Mouse (Mus musculus) liver, postnatal 0 days (tissue): ENCODE measurements around the gene Capn5. TPM values are rescaled to one million over a fixed set of nuclear protein-coding genes. Genes with fewer than 3 reads are reported as not detected.
A peak's percentile ranks its signal among the peaks of the same experiment; 100 is the strongest.

Source experiments
- ATAC-seq: fragments of 200-750 bp; cut with Nextera tagmentation; 2 replicates; pipeline ENCODE4 v1.8.0; 2017; ENCODE audit warnings: mild to moderate bottlenecking, moderate library complexity
- DNase-seq: peaks from one replicate; pipeline ENCODE4 v3.0.0-alpha.2; 2016
- H3K27ac ChIP-seq: fragments of 300-500 bp; sonication (generic); 2 replicates; pipeline ENCODE4 v1.5.1; 2014; ENCODE audit warnings: antibody characterized with exemption, moderate library complexity, mild to moderate bottlenecking, low read depth
- H3K27me3 ChIP-seq: fragments of 300-500 bp; sonication (generic); 2 replicates; pipeline ENCODE4 v1.6.1; 2014; ENCODE audit warnings: low read length, control low read depth, mixed read lengths; ENCODE audit not compliant: insufficient read depth
- H3K36me3 ChIP-seq: fragments of 300-500 bp; sonication (generic); replicated peaks from 2 replicates; pipeline ENCODE4 v1.6.1; 2014; ENCODE audit warnings: mild to moderate bottlenecking, control low read depth, low read length, moderate library complexity, mixed read lengths; ENCODE audit not compliant: insufficient read depth
- H3K4me1 ChIP-seq: fragments of 300-500 bp; sonication (generic); 2 replicates; pipeline ENCODE4 v1.6.1; 2014; ENCODE audit warnings: antibody characterized with exemption, mild to moderate bottlenecking, control low read depth; ENCODE audit not compliant: insufficient read depth
- H3K4me2 ChIP-seq: fragments of 300-500 bp; sonication (generic); 2 replicates; pipeline ENCODE4 v1.6.1; 2014; ENCODE audit warnings: low read depth, mild to moderate bottlenecking, low read length, moderate library complexity, mixed read lengths
- H3K4me3 ChIP-seq: fragments of 300-500 bp; sonication (generic); 2 replicates; pipeline ENCODE4 v1.5.1; 2014; ENCODE audit warnings: low read depth, low read length
- H3K9ac ChIP-seq: fragments of 300-500 bp; sonication (generic); replicated peaks from 2 replicates; pipeline ENCODE4 v1.6.1; 2014; ENCODE audit warnings: mild to moderate bottlenecking, moderate library complexity
- H3K9me3 ChIP-seq: fragments of 300-500 bp; sonication (generic); 2 replicates; pipeline ENCODE4 v1.6.1; 2016; ENCODE audit warnings: mild to moderate bottlenecking, control low read depth, low read length, mixed read lengths
- CTCF ChIP-seq: sonication (generic); IDR thresholded peaks from 2 replicates; pipeline ENCODE4 v1.5.1; 2016; ENCODE audit warnings: antibody characterized with exemption, low read depth
- EP300 ChIP-seq: IDR thresholded peaks from 2 replicates; pipeline ENCODE4 v1.6.1; 2016; ENCODE audit warnings: antibody characterized with exemption, low read depth, mild to moderate bottlenecking
- WGBS: fragments of 180-500 bp; shearing (Covaris S2); extraction: QIAGEN DNeasy Blood & Tissue Kit; methylation state at CpG from one replicate; pipeline ENCODE4 v1.1.7; 2014; ENCODE audit not compliant: insufficient replicate concordance; 5-methylcytosine and 5-hydroxymethylcytosine counted together
- polyA plus RNA-seq: library from polyadenylated mRNA; unstranded; fragments of >200 nt; fragmentation: Nextera tagmentation; extraction: Ambion mirVana; gene quantifications from 2 replicates; pipeline ENCODE4 v1.2.1, GENCODE M21; 2015

The Capn5 gene
- polyA plus RNA-seq, 1 experiment from 2014 or later = 4.4 TPM

DNA sequence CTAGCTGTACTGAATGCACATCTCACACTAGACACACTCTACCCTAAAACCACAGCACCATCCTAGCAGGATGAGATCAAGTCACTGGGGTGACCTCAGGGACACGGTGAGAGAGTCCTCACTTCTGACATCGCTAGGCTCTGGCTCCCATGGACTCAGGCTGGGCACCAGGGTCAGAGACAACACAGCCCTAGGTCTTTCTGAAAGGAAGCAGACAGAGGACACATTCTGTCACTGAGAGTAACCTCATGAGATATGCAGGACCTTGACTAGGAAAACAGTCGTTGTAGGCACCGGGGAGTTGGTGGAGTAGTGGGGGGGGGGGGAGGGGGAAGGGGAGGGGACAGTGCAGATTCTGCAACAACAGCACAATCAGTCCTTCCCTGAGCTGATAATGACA, 4.7 kb downstream of the Capn5 start:
- H3K9me3 ChIP-seq = no peaks in the 10 kb centered on the region
- H3K27me3 ChIP-seq = no peaks in the 10 kb centered on the region
- TF ChIP-seq CTCF (no peak), EP300 (no peak)
- H3K4me1 ChIP-seq = peaks cover 65% of the 10 kb centered on the region
- H3K4me3 ChIP-seq = no peak overlapping the region
- no peak for ATAC-seq
- no peak for DNase-seq
- no peak overlapping the region for H3K4me2 ChIP-seq
- H3K9ac ChIP-seq = no peak overlapping the region
- peak overlapping the region; percentile 62; the same call in 1 of the 2 replicates for H3K27ac ChIP-seq
- H3K36me3 ChIP-seq = no peaks in the 10 kb centered on the region
- 14% methylated on average over 4 of the region's 4 CpGs for WGBS

DNA sequence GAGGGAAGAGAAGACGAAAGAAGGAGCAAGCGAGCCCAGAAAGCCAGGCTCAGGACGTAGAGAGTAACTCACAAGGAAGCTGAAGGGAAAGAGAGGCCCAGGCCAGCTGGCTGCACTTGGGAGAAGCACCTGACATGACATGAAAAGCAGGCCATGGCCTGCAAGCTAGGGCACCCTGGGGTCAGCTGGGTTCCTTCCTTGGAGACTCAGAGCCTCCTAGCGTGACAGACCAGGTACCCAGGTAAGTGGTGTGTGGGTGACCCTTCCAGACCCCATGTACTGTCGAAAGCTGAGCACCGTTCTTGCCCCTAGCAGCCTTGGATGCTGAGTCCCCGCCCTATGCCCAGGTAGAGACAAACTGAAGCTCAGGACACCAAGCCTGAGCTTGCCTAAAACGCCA, 5.4 kb downstream of the Capn5 start:
- peak overlapping the region; percentile 34; the same call in 1 of the 2 replicates for H3K9ac ChIP-seq
- peaks cover 62% of the 10 kb centered on the region for H3K4me1 ChIP-seq
- no peaks in the 10 kb centered on the region for H3K27me3 ChIP-seq
- H3K9me3 ChIP-seq = no peaks in the 10 kb centered on the region
- H3K4me2 ChIP-seq = no peak overlapping the region; the same call in 1 of the 2 replicates
- no peak for ATAC-seq
- no peak overlapping the region for H3K27ac ChIP-seq
- TF ChIP-seq CTCF (no peak), EP300 (no peak)
- no peaks in the 10 kb centered on the region for H3K36me3 ChIP-seq
- WGBS = 87% methylated on average over 8 of the region's 8 CpGs
- H3K4me3 ChIP-seq = no peak overlapping the region
- no peak for DNase-seq

DNA sequence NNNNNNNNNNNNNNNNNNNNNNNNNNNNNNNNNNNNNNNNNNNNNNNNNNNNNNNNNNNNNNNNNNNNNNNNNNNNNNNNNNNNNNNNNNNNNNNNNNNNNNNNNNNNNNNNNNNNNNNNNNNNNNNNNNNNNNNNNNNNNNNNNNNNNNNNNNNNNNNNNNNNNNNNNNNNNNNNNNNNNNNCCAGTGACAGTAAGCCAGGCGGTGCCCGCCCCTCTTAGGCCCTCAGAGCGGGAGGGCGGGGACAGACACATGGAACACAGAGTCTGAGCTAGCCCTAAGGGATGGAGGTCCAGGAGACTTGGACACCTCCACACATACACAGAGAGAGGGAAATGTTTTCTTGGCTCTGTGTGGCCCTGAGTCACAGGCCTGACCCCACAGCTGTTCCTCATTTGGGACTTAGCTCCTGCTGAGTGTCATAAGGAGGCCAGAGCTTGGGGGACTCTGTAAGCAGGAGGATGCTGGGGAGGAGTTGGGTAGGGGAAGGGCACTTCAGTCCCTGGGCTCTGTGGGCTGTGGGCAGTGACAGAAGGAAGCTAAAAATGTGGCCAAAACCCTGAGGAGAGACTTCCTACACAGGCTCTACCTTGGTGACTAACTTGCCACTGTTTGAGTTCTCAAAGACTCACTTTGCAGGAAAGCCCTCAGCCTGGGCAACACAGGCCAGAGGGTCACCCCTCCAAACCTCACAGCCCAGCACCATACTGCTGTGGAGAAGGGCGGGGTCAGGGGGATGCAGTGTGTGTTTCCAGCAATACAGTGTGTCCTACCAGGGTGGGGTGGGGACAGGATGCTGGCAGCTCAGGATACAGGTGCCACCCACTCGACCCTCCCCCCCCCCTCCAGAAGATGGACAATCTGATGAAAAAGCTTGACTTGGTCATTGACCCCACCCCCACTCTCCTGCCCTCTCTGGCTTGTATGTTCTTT, 6.7 kb downstream of the Capn5 start:
- Histone ChIP-seq H3K27me3 (no peaks in the 10 kb centered on the region), H3K4me1 (peaks cover 51% of the 10 kb centered on the region), H3K4me2 (peak overlapping the region; percentile 55), H3K9me3 (no peaks in the 10 kb centered on the region), H3K27ac (peak overlapping the region; percentile 84), H3K9ac (peak overlapping the region; percentile 36; the same call in 1 of the 2 replicates), H3K4me3 (peak overlapping the region; percentile 8; the same call in 1 of the 2 replicates), H3K36me3 (no peaks in the 10 kb centered on the region)
- no peak for TF ChIP-seq EP300
- TF ChIP-seq CTCF = no peak
- ATAC-seq (peak; percentile 75), DNase-seq (peak; percentile 75)
- WGBS = 45% methylated on average over 6 of the region's 6 CpGs

DNA sequence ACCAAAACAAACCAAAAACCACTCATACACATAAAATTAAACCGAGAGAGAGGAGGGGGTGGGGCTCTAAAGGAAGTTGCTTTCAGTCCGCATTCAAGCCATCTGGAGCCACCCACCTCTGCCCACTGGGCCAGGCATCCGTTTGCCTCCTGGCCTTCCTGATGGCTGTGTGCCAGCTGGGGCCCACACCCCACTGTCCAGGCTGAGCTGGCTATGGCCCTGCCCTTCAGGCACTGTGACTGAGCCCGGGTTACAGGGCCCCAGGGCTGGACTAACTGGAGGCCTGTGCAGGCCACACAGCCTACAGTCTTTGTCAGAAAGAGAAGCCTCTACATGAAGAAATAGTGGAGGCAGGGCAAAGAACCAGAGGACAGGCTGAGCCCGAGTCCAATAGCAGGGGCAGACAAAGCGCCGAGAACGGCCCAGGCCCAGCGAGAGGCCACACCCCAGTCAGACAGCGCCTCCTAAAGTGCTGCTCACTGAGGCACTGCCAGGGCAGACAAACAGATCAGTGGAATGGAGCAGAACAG, 13.0 kb downstream of the Capn5 start:
- Histone ChIP-seq H3K36me3 (no peaks in the 10 kb centered on the region), H3K4me1 (peaks cover 42% of the 10 kb centered on the region), H3K4me2 (peak overlapping the region; percentile 55), H3K4me3 (no peak overlapping the region), H3K27ac (peak overlapping the region; percentile 76), H3K27me3 (no peaks in the 10 kb centered on the region), H3K9ac (peak overlapping the region; percentile 60), H3K9me3 (no peaks in the 10 kb centered on the region)
- WGBS = 33% methylated on average over 10 of the region's 10 CpGs
- TF ChIP-seq CTCF = peak; percentile 63
- no peak for TF ChIP-seq EP300
- ATAC-seq (peak; percentile 66), DNase-seq (peak; percentile 59)

DNA sequence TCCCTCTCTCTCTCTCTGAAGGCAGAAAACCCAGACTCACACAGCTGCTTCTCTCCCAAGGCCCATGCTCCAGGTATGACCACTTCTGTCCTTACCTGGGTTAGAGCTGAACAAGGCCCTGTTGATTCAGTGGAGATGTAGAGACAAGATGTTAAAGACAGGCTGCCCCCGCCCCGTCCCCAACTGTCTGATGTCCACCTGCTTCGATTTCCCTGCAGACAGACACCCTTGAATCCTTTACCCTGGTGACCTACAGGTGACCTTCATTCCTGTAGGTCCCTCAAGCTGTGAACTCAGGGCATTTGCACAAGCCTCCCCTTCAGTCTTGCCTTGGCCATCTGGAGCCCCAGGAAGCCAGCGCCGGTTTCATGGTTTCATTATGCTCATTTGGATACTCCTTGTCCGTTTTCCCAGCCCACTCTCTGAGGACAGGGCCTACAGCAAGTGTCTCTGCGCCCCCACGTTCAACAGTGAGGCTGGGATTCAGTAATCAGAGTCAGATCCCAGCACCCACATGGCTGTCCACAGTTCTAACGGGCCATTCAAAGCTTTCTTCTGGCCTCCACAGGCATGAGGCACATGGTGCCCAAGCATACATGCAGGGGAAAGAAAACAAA, 13.6 kb downstream of the Capn5 start:
- H3K36me3 ChIP-seq = no peaks in the 10 kb centered on the region
- peak overlapping the region; percentile 76 for H3K27ac ChIP-seq
- TF ChIP-seq EP300 (no peak), CTCF (no peak)
- no peak for ATAC-seq
- peak overlapping the region; percentile 55 for H3K4me2 ChIP-seq
- H3K4me1 ChIP-seq = peaks cover 42% of the 10 kb centered on the region
- DNase-seq = no peak
- H3K9ac ChIP-seq = peak overlapping the region; percentile 60; the same call in 1 of the 2 replicates
- 71% methylated on average over 9 of the region's 9 CpGs for WGBS
- H3K4me3 ChIP-seq = no peak overlapping the region
- H3K9me3 ChIP-seq = no peaks in the 10 kb centered on the region
- H3K27me3 ChIP-seq = no peaks in the 10 kb centered on the region

DNA sequence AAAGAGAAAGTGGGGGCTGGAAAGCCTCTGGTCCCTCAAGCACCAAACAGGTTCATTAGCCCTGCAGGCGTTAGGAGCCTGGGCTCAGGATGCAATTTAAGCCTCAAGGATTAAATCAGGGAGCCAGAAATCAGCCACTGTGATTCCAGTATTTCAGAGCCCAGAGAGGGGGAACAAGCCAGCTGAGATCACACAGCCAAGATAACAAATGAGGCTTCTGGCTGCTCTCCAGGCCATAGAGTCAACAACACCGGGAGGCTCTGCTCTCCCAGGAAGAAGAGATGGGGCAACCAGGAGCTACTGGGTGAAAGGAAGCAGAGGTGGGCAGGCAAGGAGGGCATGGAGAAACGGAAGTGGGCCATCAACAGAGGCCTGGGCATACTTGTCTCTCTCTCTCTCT, 14.4 kb downstream of the Capn5 start:
- Histone ChIP-seq H3K36me3 (no peaks in the 10 kb centered on the region), H3K9me3 (no peaks in the 10 kb centered on the region), H3K27ac (no peak overlapping the region), H3K4me3 (no peak overlapping the region), H3K4me2 (no peak overlapping the region), H3K4me1 (peaks cover 42% of the 10 kb centered on the region), H3K27me3 (no peaks in the 10 kb centered on the region), H3K9ac (0 out of 2 replicates have a peak overlapping the region, but pooled peaks have one; percentile 26)
- ATAC-seq (peak; percentile 45; the same call in 1 of the 2 replicates), DNase-seq (peak; percentile 61)
- WGBS = 31% methylated on average over 3 of the region's 3 CpGs
- no peak for TF ChIP-seq CTCF
- TF ChIP-seq EP300 = no peak
